Mouse (Mus musculus): ENCODE measurements at regions not wholly inside any gene's neighbourhood (a gene's known extent, or its start where the extent isn't known, plus 50 kb on each side); places are given as distances from the start of the nearest gene placed in this dataset.

DNA sequence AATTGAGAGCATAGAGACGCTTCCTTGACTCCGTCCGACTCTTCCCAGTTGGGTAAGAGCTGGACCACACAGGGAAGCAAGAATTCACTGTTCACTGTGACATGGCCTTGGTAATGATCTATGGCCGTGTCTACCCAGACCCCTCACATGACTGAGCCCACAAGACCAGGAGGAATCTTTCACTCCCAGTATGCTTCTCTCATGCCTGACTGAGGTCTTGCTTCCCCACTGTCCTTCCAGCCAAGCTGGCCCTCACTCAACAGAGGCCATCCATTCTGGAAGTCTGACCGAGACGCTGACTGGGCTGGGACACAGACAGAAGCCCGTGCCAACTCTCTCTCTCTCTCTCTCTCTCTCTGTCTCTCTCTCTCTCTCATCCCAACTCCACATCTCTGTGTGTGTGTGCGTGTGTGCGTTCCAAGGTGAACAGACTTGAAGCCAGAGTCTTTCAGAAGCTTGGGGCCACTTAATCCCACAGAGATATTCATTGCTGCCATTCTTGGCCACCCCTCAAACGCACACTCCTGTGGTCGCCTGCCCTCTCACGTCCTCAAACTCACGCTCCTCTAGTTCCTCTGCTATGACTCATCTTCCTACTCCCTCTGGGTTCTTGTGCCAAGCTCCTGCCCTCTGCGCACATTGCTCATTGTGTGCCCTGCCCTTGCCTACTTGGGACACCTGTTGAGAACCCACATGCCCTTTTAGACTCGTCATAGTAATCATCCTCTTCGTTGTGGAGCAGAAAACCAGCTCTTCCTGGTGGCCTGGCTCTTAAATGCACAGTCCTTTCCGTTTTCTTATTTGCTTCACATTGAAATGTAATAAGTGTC, 197.2 kb upstream of the Usp25 start:
- no peak overlapping the region for H3K4me3 ChIP-seq (ENCODE audit: low read depth, low read length)
- H3K27me3 ChIP-seq (ENCODE audit: control insufficient read depth, insufficient read depth, low read length): no peaks in the 10 kb centered on the region
- no peaks in the 10 kb centered on the region for H3K9me3 ChIP-seq (ENCODE audit: control insufficient read depth, low read depth, low read length)
- H3K36me3 ChIP-seq (ENCODE audit: control insufficient read depth, insufficient read depth, low read length): no peaks in the 10 kb centered on the region
- ATAC-seq (ENCODE audit: insufficient number of reproducible peaks, insufficient read depth, low FRiP score, low read depth): no peak
- WGBS: 84% methylated on average over 17 of the region's 17 CpGs
- H3K4me1 ChIP-seq (ENCODE audit: control insufficient read depth, insufficient read depth, low read length): no peaks in the 10 kb centered on the region
- H3K9ac ChIP-seq (replicated peaks; ENCODE audit: low read depth, low read length): no peak overlapping the region
- no peak overlapping the region for H3K4me2 ChIP-seq (replicated peaks; ENCODE audit: low read depth, low read length)
- no peak overlapping the region for H3K27ac ChIP-seq (ENCODE audit: low read length)

GRCm38 (mm10) chr16:76803725-76804124, 209.8 kb upstream of the Usp25 start:
- no peak overlapping the region for H3K9ac ChIP-seq (replicated peaks; ENCODE audit: low read depth, low read length)
- H3K27me3 ChIP-seq (ENCODE audit: control insufficient read depth, insufficient read depth, low read length): no peaks in the 10 kb centered on the region
- no peak overlapping the region for H3K4me3 ChIP-seq (ENCODE audit: low read depth, low read length)
- ATAC-seq (ENCODE audit: insufficient number of reproducible peaks, insufficient read depth, low FRiP score, low read depth): no peak
- WGBS: 37% methylated on average over 3 of the region's 3 CpGs
- no peak overlapping the region for H3K27ac ChIP-seq (ENCODE audit: low read length)
- no peaks in the 10 kb centered on the region for H3K9me3 ChIP-seq (ENCODE audit: control insufficient read depth, low read depth, low read length)
- no peaks in the 10 kb centered on the region for H3K36me3 ChIP-seq (ENCODE audit: control insufficient read depth, insufficient read depth, low read length)
- H3K4me1 ChIP-seq (ENCODE audit: control insufficient read depth, insufficient read depth, low read length): no peaks in the 10 kb centered on the region
- no peak overlapping the region for H3K4me2 ChIP-seq (replicated peaks; ENCODE audit: low read depth, low read length)

DNA sequence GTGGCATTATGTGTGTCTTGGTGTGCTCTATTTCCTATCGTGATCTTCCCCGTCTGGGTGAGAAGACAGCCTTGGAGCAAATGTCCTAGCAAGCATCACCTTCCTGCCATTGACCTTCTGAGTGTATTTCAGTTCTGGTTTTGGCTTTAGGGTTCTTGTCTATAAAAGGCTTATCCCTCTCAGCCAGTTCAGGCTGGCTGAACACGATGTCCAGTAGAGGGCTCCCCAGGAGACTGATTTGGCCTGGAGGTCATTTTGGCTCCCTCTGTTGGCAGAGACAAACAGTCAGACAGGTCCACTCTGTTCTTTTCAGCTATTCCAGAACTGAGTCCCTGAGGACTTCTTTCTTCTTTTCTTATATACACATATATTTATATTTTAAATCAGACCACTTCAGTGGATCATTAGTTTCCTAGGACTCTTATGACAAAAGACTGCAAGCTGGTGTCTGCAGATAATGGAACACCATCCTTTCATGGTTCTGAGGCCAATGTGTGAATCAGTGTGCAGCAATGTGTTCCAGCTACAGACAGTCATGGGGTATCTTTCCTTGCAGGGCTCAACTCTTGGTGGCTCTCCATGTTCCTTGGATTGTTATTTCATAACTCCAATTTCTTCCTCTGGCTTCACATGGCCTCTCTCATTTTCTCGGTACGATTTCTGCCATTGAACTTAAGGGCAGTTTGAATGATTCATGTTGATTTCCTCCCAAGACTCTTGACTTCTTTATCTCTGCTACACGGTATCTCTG, 226.9 kb upstream of the Usp25 start:
- Histone ChIP-seq H3K4me3 (ENCODE audit: low read depth, low read length) (no peak overlapping the region), H3K36me3 (ENCODE audit: control insufficient read depth, insufficient read depth, low read length) (no peaks in the 10 kb centered on the region), H3K4me1 (ENCODE audit: control insufficient read depth, insufficient read depth, low read length) (no peaks in the 10 kb centered on the region), H3K9me3 (ENCODE audit: control insufficient read depth, low read depth, low read length) (no peaks in the 10 kb centered on the region), H3K27me3 (ENCODE audit: control insufficient read depth, insufficient read depth, low read length) (no peaks in the 10 kb centered on the region), H3K27ac (ENCODE audit: low read length) (no peak overlapping the region), H3K9ac (replicated peaks; ENCODE audit: low read depth, low read length) (no peak overlapping the region), H3K4me2 (replicated peaks; ENCODE audit: low read depth, low read length) (no peak overlapping the region)
- 73% methylated on average over 6 of the region's 6 CpGs for WGBS
- no peak for ATAC-seq (ENCODE audit: insufficient number of reproducible peaks, insufficient read depth, low FRiP score, low read depth)

DNA sequence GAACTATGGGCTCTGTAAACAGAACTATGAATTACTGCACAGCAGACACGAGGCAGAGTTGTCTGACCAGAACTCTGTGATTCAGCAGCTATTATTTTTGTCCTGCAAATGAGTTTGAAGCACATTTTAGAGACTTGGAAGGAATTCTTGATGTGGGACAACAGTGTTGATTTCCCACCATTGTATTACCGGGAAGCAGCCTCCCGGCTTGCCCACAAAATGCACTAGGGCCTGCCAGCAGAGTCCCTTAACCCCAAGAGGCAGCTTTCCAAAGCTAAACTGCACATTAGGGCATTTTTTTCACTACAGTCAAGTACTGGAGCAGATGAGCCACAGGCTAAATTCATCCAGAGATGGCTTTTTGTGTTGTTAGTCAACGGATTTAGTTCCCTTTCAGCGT, 230.8 kb upstream of the Usp25 start:
- no peak overlapping the region for H3K4me3 ChIP-seq (ENCODE audit: low read depth, low read length)
- no peak overlapping the region for H3K9ac ChIP-seq (replicated peaks; ENCODE audit: low read depth, low read length)
- WGBS: 61% methylated on average over 5 of the region's 5 CpGs
- no peaks in the 10 kb centered on the region for H3K9me3 ChIP-seq (ENCODE audit: control insufficient read depth, low read depth, low read length)
- no peaks in the 10 kb centered on the region for H3K4me1 ChIP-seq (ENCODE audit: control insufficient read depth, insufficient read depth, low read length)
- ATAC-seq (ENCODE audit: insufficient number of reproducible peaks, insufficient read depth, low FRiP score, low read depth): no peak
- H3K27me3 ChIP-seq (ENCODE audit: control insufficient read depth, insufficient read depth, low read length): no peaks in the 10 kb centered on the region
- no peak overlapping the region for H3K27ac ChIP-seq (ENCODE audit: low read length)
- no peak overlapping the region for H3K4me2 ChIP-seq (replicated peaks; ENCODE audit: low read depth, low read length)
- H3K36me3 ChIP-seq (ENCODE audit: control insufficient read depth, insufficient read depth, low read length): no peaks in the 10 kb centered on the region

DNA sequence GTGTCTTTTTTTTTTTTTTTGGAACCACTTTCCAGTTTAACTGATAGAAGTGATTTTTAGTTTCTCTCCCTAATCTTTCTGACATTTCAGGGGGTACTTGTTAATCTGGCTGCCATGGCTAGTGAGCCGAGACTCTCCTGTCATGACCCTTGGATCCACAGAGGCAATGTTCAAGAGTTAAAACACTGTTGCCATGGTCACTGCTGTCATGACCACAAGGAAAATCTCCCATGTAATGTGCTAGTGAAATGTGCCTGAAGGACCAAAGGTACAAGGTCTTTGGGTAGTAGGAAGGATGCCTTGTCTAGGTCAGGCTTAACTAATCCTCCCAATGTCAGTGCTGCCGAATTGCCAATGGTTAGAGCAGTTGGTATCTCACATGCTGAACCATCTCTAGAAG, 237.7 kb upstream of the Usp25 start:
- Histone ChIP-seq H3K36me3 (ENCODE audit: control insufficient read depth, insufficient read depth, low read length) (no peaks in the 10 kb centered on the region), H3K4me3 (ENCODE audit: low read depth, low read length) (no peak overlapping the region), H3K27ac (ENCODE audit: low read length) (no peak overlapping the region), H3K9ac (replicated peaks; ENCODE audit: low read depth, low read length) (no peak overlapping the region), H3K4me1 (ENCODE audit: control insufficient read depth, insufficient read depth, low read length) (no peaks in the 10 kb centered on the region), H3K9me3 (ENCODE audit: control insufficient read depth, low read depth, low read length) (no peaks in the 10 kb centered on the region), H3K27me3 (ENCODE audit: control insufficient read depth, insufficient read depth, low read length) (no peaks in the 10 kb centered on the region), H3K4me2 (replicated peaks; ENCODE audit: low read depth, low read length) (no peak overlapping the region)
- no peak for ATAC-seq (ENCODE audit: insufficient number of reproducible peaks, insufficient read depth, low FRiP score, low read depth)
- WGBS: 71% methylated on average over 2 of the region's 2 CpGs

- no peaks in the 10 kb centered on the region for H3K9me3 ChIP-seq (ENCODE audit: control insufficient read depth, low read depth, low read length)
- no peak overlapping the region for H3K4me2 ChIP-seq (replicated peaks; ENCODE audit: low read depth, low read length)
- no peak overlapping the region for H3K4me3 ChIP-seq (ENCODE audit: low read depth, low read length)
- WGBS: 59% methylated on average over 8 of the region's 8 CpGs
- no peak overlapping the region for H3K9ac ChIP-seq (replicated peaks; ENCODE audit: low read depth, low read length)
- H3K27me3 ChIP-seq (ENCODE audit: control insufficient read depth, insufficient read depth, low read length): no peaks in the 10 kb centered on the region
- no peak overlapping the region for H3K27ac ChIP-seq (ENCODE audit: low read length)
- ATAC-seq (ENCODE audit: insufficient number of reproducible peaks, insufficient read depth, low FRiP score, low read depth): no peak
- H3K36me3 ChIP-seq (ENCODE audit: control insufficient read depth, insufficient read depth, low read length): no peaks in the 10 kb centered on the region
- H3K4me1 ChIP-seq (ENCODE audit: control insufficient read depth, insufficient read depth, low read length): no peaks in the 10 kb centered on the region
Measured at GRCm38 (mm10) chr16:76774032-76774431, 239.5 kb upstream of the Usp25 start.

GRCm38 (mm10) chr16:76773466-76773865, 240.0 kb upstream of the Usp25 start:
- Histone ChIP-seq H3K36me3 (ENCODE audit: control insufficient read depth, insufficient read depth, low read length) (no peaks in the 10 kb centered on the region), H3K27me3 (ENCODE audit: control insufficient read depth, insufficient read depth, low read length) (no peaks in the 10 kb centered on the region), H3K9ac (replicated peaks; ENCODE audit: low read depth, low read length) (no peak overlapping the region), H3K4me1 (ENCODE audit: control insufficient read depth, insufficient read depth, low read length) (no peaks in the 10 kb centered on the region), H3K9me3 (ENCODE audit: control insufficient read depth, low read depth, low read length) (no peaks in the 10 kb centered on the region), H3K27ac (ENCODE audit: low read length) (no peak overlapping the region), H3K4me2 (replicated peaks; ENCODE audit: low read depth, low read length) (no peak overlapping the region), H3K4me3 (ENCODE audit: low read depth, low read length) (no peak overlapping the region)
- ATAC-seq (ENCODE audit: insufficient number of reproducible peaks, insufficient read depth, low FRiP score, low read depth): no peak

DNA sequence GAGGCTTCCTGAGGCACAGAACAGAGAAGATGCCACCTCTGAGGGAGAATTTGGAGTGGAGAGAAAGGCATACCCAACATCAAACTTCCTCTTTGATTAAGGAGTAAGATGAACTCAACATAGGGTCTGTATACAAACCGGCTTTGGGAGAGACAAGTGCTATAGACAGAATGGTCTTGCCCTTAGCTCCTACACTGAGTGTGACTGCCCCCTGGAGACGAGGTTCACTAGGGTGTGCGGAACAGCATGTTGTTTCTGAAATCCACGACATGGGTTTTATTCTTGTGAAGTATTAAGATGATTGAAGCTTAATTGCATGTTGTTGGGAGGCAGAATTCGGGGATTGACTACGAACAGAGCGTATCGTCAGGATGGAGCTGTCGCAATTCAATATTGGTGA, 244.9 kb upstream of the Usp25 start:
- no peak for ATAC-seq (ENCODE audit: insufficient number of reproducible peaks, insufficient read depth, low FRiP score, low read depth)
- Histone ChIP-seq H3K4me2 (replicated peaks; ENCODE audit: low read depth, low read length) (no peak overlapping the region), H3K27me3 (ENCODE audit: control insufficient read depth, insufficient read depth, low read length) (no peaks in the 10 kb centered on the region), H3K4me3 (ENCODE audit: low read depth, low read length) (no peak overlapping the region), H3K9me3 (ENCODE audit: control insufficient read depth, low read depth, low read length) (no peaks in the 10 kb centered on the region), H3K9ac (replicated peaks; ENCODE audit: low read depth, low read length) (no peak overlapping the region), H3K36me3 (ENCODE audit: control insufficient read depth, insufficient read depth, low read length) (no peaks in the 10 kb centered on the region), H3K27ac (ENCODE audit: low read length) (no peak overlapping the region), H3K4me1 (ENCODE audit: control insufficient read depth, insufficient read depth, low read length) (0 out of 2 replicates have a peak, but pooled peaks cover 2% of the 10 kb centered on the region)
- WGBS: 79% methylated on average over 9 of the region's 9 CpGs

Data from stomach, embryonic 14.5 days (tissue).